Mouse (Mus musculus) right cerebral cortex, adult 2 months (tissue): Measurements from ENCODE around the gene Gm7030.
"Not testable (repeated sequence)": the region's sequence is repeated elsewhere in the genome, so short reads cannot be mapped to it uniquely, and the experiment has no call there.

Experiments
- DNase-seq, 2 experiments: peaks; one replicate each; pipeline ENCODE4 v3.0.0; 2021 to 2022; ENCODE audit warnings: low spot score in 2 of 2

Gm7030 gene

GRCm38 (mm10) chr17:36128968-36129817 lies at the start of gene Gm7030:
Gene Gm7030 (minus strand): TSS chr17:36129425.
- not testable (repeated sequence) for DNase-seq

DNA sequence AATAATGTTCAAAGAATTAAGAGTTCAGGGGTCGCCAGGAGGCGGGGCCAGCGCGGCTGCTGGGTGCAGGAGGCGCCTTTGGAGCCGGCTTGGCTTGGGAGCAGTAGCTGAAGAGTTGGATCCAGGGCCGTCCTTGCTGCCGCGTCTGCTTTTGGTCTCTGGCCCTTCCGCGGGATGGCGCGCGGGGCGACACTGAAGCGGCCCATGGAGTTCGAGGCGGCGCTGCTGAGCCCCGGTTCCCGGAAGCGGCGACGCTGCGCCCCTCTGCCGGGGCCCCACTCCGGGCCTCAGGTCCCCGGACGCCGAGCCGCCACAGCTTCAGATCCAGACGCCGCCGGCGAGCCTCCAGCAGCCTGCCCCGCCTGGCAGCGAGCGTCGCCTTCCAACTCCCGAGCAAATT lies 49.7 kb upstream of the Gm7030 start:
- not testable (repeated sequence) for DNase-seq

GRCm38 (mm10) chr17:36176132-36176531 lies 46.9 kb upstream of the Gm7030 start:
- DNase-seq, result not testable (repeated sequence)

DNA sequence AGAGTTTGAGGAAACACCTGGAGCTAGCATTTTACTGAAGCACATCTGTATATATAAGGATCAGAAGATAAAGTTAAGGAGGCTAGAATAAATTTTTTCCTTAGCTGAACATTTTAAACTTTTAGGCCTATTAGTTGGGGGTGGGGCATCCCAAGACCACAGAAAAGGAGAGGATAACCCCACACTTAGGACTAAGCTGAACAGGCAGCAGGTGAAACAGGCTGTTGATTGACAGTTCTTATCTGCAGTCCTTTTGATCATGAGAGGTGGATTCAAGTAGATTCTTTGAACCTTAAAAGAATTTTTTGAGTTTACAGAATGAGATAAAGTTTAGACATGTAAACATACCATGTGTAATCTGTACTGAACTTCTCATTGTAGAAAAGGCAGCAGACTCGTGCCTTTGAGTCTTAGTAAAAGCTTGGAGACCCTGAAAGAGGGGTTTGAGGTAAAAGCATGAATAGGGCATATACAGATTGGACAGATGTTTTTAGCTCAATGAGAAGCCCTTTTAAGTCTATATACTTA lies 41.1 kb upstream of the Gm7030 start:
- DNase-seq, result no peak

- DNase-seq, result no peak
These were observed 40.5 kb upstream of the Gm7030 start for GRCm38 (mm10) chr17:36169753-36170152.

DNA sequence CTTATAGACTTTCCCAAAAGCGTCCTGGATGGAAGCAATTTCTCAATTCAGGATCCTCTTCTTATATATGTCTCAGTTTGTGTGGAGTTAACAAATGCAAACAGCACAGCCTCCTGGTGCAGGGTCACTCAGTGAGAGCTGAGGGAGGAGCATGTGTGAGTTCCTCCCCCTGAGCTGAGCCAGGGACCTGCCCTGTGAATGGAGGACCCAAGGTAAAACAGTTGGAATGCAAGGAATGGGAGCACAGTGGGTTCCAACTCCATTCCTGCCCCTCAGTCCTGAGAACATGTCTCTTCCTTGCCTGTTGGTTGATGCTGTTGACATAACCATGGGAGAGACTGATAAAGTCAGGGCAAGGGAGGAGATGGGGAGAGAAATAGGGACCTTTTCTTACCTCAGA lies 39.9 kb upstream of the Gm7030 start:
- DNase-seq, result not testable (repeated sequence)

DNA sequence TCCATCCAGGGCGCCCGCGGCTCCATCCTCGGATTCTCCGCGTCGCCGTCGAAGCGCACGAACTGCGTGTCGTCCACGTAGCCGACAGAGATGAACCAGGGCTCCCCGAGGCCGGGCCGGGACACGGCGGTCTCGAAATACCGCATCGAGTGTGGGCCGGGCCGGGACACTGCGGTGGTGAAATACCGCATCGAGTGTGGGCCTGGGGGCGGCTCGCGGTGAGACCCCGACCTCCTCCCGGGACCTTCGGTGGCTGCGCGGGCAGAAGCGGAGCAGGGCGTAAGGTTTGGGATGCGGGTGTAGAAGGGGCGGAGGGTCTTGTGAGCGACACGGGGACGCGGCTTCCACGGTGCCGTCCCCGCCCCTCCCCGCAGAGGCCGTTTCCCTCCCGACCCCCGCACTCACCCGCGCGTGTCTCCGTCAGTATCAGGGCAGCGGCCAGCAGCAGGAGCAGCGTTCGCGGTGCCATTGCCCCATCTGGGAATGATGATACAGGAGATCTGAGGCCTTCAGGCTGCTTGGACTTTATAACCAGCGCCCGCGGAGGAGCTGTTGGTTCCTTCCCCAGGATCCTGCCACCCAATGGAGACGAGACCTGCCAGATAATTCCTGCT lies 38.9 kb upstream of the Gm7030 start, which contains the start of gene Gm8909:
Gene Gm8909 (minus strand): TSS at position 499 of the 614 bp plus-strand sequence.
- DNase-seq, result no peak

DNA sequence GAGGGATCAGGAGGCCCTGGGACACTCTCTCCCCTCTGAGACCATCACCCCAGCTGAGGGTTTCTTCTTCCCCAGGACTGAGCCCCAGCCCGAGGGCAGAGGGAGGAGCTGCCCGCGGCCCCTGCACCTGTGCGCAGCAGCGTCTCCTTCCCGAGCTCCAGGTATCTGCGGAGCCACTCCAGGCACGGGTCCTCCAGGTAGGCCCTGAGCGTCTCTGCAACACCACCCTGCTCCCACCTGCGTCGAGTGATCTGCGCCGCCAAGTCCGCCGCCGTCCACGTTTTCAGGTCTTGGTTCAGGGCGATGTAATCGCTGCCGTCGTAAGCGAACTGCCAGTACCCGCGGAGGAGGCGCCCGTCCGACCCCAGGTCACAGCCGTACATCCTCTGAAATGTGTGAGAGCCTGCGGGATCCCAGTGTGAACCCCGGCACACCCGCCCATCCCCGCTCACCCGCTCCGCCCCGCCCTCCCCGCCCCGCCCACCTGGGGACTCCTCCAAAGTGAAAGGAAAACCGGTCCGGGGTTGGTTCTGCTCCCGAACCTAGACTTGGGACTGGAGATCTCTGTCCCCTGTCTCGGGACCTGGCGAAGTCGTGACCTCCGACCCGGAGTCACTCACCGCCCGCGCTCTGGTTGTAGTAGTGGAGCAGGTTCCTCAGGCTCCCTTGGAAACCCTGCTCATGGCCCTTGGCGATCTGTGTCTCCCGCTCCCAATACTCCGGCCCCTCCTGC lies 38.2 kb upstream of the Gm7030 start:
- no peak for DNase-seq

DNA sequence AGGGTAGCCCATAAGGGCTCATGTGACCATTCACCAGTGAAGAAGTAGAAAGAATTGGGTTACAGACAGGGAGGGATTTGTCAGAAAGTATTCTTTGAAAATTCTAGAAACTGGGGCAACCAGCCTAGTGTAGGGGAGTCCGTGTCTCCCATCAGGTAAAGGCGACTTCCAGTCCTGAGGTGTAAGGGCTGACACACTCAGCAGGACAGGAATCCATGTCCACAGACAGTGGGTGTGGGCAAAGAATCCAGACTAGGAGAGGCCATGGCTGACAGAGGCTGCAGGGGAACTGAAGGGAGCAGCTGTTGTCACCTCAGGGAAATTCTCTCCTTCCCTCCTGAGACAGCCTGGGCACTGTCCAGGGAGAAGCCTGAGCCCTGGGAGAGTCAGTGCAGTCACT lies 37.7 kb upstream of the Gm7030 start:
- DNase-seq, result not testable (repeated sequence)

GRCm38 (mm10) chr17:36161129-36162051 lies 32.2 kb upstream of the Gm7030 start:
- DNase-seq, result no peak

- DNase-seq, result not testable (repeated sequence)
These were observed 29.0 kb upstream of the Gm7030 start for GRCm38 (mm10) chr17:36158264-36158663.

GRCm38 (mm10) chr17:36157782-36158181 lies 28.6 kb upstream of the Gm7030 start:
- not testable (repeated sequence) for DNase-seq

GRCm38 (mm10) chr17:36154271-36155149 lies 25.3 kb upstream of the Gm7030 start:
- DNase-seq, result no peak

DNA sequence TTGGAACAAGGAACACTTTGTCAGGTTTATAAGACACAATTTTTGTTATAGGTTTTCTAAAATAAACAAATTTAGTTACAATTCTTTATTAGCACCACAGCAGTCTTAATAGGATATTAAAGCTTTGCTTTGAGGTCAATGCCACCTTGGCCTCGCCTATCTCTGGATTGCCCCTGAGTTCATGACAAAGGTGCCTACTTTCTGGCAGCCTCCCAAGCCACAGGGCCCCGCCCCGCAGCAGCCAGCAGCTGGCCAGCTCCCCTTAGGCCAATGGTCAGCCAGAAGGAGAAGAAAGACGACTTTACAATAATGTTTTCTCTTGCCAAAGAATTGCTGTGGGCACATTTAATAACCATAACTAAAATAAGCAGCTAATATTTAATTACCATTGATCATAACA lies 22.0 kb upstream of the Gm7030 start:
- DNase-seq, result not testable (repeated sequence)

GRCm38 (mm10) chr17:36148468-36148867 lies 19.2 kb upstream of the Gm7030 start:
- DNase-seq, result not testable (repeated sequence)

DNA sequence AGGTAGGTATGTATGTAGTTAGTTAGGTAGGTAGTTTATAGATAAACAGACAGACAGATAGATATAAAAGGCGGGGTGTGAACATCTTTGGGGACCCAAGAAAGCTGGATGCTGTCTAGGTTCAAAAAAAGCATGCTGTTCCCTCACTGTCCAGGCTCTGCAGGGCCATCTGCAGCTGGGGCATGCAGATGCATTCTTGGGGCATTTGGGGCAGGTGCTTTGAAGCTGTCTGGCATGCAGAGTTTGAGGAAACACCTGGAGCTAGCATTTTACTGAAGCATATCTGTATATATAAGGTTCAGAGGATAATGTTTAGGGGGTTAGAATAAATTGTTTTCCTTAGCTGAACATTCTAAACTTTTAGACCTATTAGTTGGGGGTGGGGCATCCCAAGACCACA lies 17.7 kb upstream of the Gm7030 start:
- DNase-seq, result not testable (repeated sequence)

- not testable (repeated sequence) for DNase-seq
These were observed 16.6 kb upstream of the Gm7030 start for GRCm38 (mm10) chr17:36145861-36146156.

- DNase-seq, result no peak
These were observed 16.1 kb upstream of the Gm7030 start for GRCm38 (mm10) chr17:36145111-36145860.

GRCm38 (mm10) chr17:36136299-36136848 lies 7.1 kb upstream of the Gm7030 start:
- not testable (repeated sequence) for DNase-seq
